Mouse (Mus musculus) heart, postnatal 0 days (tissue): ENCODE data around the gene Calb2. TPM values are rescaled to one million over a fixed set of nuclear protein-coding genes. Genes with fewer than 3 reads are reported as not detected.

ENCODE experiments used
- ATAC-seq: fragments of 200-750 bp; cut with Nextera tagmentation; 2 replicates; pipeline ENCODE4 v1.8.0; 2017; ENCODE audit warnings: low read depth, moderate number of reproducible peaks, moderate library complexity; ENCODE audit not compliant: insufficient read depth
- DNase-seq: peaks from one replicate; pipeline ENCODE4 v3.0.0-alpha.2; 2016; ENCODE audit warnings: low spot score
- H3K27ac ChIP-seq: fragments of 300-500 bp; sonication (generic); 2 replicates; pipeline ENCODE4 v1.5.1; 2014; ENCODE audit warnings: low read depth, mild to moderate bottlenecking
- H3K27me3 ChIP-seq: fragments of 300-500 bp; sonication (generic); 2 replicates; pipeline ENCODE4 v1.6.1; 2014; ENCODE audit warnings: low read length, mixed read lengths; ENCODE audit not compliant: control insufficient read depth, insufficient read depth
- H3K36me3 ChIP-seq: fragments of 300-500 bp; sonication (generic); replicated peaks from 2 replicates; pipeline ENCODE4 v1.6.1; 2014; ENCODE audit warnings: low read length, mixed read lengths; ENCODE audit not compliant: control insufficient read depth, insufficient read depth
- H3K4me1 ChIP-seq: fragments of 300-500 bp; sonication (generic); 2 replicates; pipeline ENCODE4 v1.6.1; 2014; ENCODE audit warnings: antibody characterized with exemption; ENCODE audit not compliant: control insufficient read depth, insufficient read depth
- H3K4me2 ChIP-seq: fragments of 300-500 bp; sonication (generic); 2 replicates; pipeline ENCODE4 v1.6.1; 2014; ENCODE audit warnings: low read depth, mild to moderate bottlenecking, low read length, moderate library complexity
- H3K4me3 ChIP-seq: fragments of 300-500 bp; sonication (generic); 2 replicates; pipeline ENCODE4 v1.5.1; 2014; ENCODE audit warnings: low read depth, low read length
- H3K9ac ChIP-seq: fragments of 300-500 bp; sonication (generic); replicated peaks from 2 replicates; pipeline ENCODE4 v1.6.1; 2014; ENCODE audit warnings: low read depth, low read length, mixed read lengths
- H3K9me3 ChIP-seq: fragments of 300-500 bp; sonication (generic); replicated peaks from 2 replicates; pipeline ENCODE4 v1.6.1; 2016; ENCODE audit warnings: low read length; ENCODE audit not compliant: control insufficient read depth
- CTCF ChIP-seq: IDR thresholded peaks from 2 replicates; pipeline ENCODE4 v1.5.1; 2016; ENCODE audit warnings: antibody characterized with exemption, control low read depth, low read depth
- EP300 ChIP-seq: IDR thresholded peaks from 2 replicates; pipeline ENCODE4 v1.6.1; 2016; ENCODE audit warnings: antibody characterized with exemption, low read depth
- WGBS: fragments of 180-500 bp; shearing (Covaris S2); extraction: QIAGEN DNeasy Blood & Tissue Kit; methylation state at CpG from one replicate; pipeline ENCODE4 v1.1.7; 2014; 5-methylcytosine and 5-hydroxymethylcytosine counted together
- polyA plus RNA-seq: library from polyadenylated mRNA; unstranded; fragments of >200 nt; fragmentation: Nextera tagmentation; extraction: Ambion mirVana; gene quantifications from 2 replicates; pipeline ENCODE4 v1.2.1, GENCODE M21; 2015
- total RNA-seq: library from RNA; depleted of rRNA; stranded (reverse); fragments of >200 nt; gene quantifications from 2 replicates; pipeline ENCODE4 v1.2.3, GENCODE M21; 2014; ENCODE audit warnings: low replicate concordance

The Calb2 gene
- total and polyA plus RNA-seq, 2 experiments from 2014 or later: 0.11 TPM; not detected in 1

- ATAC-seq: peak; percentile 33; the same call in 1 of the 2 replicates
- TF ChIP-seq CTCF: peak; percentile 79
- TF ChIP-seq EP300: no peak
- Histone ChIP-seq H3K36me3 (no peaks in the 10 kb centered on the region), H3K9ac (no peak overlapping the region), H3K4me3 (no peak overlapping the region), H3K4me2 (no peak overlapping the region), H3K9me3 (no peaks in the 10 kb centered on the region), H3K27ac (no peak overlapping the region), H3K4me1 (no peaks in the 10 kb centered on the region), H3K27me3 (no peaks in the 10 kb centered on the region)
- peak; percentile 57 for DNase-seq
- 0% methylated on average over 4 of the region's 4 CpGs for WGBS
Measured at GRCm38 (mm10) chr8:110145538-110145937, 22.5 kb downstream of the Calb2 start.

- Histone ChIP-seq H3K4me1 (no peaks in the 10 kb centered on the region), H3K27ac (no peak overlapping the region), H3K27me3 (no peaks in the 10 kb centered on the region), H3K36me3 (no peaks in the 10 kb centered on the region), H3K4me3 (no peak overlapping the region), H3K9me3 (no peaks in the 10 kb centered on the region), H3K9ac (no peak overlapping the region), H3K4me2 (no peak overlapping the region)
- TF ChIP-seq EP300: no peak
- TF ChIP-seq CTCF: no peak
- DNase-seq: no peak
- 50% methylated on average over 4 of the region's 4 CpGs for WGBS
- ATAC-seq: no peak
Measured at GRCm38 (mm10) chr8:110140770-110141169, 27.2 kb downstream of the Calb2 start.

DNA sequence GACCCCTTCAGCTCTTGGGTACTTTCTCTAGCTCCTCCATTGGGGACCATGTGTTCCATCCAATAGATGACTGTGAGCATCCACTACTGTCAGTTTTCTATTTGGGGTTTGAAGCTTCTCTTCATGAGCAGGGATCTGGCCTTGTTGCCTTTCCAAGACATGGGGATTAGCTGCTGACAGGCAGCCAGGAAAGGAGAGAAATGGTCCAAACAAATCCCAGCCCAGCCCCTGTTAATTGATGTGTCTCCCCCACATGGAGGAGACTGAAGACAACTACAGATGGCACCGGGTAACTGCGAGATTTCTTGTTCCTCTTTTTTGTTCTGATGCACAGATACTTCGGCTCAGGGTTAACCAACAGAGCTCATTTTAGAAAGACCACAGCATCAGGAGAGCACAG, 27.9 kb downstream of the Calb2 start:
- H3K27me3 ChIP-seq: no peaks in the 10 kb centered on the region
- DNase-seq (no peak), ATAC-seq (no peak)
- no peak overlapping the region for H3K4me3 ChIP-seq
- H3K36me3 ChIP-seq: no peaks in the 10 kb centered on the region
- no peaks in the 10 kb centered on the region for H3K4me1 ChIP-seq
- WGBS: 55% methylated on average over 3 of the region's 3 CpGs
- no peak for TF ChIP-seq CTCF
- no peak for TF ChIP-seq EP300
- H3K9me3 ChIP-seq: no peaks in the 10 kb centered on the region
- H3K27ac ChIP-seq: no peak overlapping the region
- no peak overlapping the region for H3K4me2 ChIP-seq
- H3K9ac ChIP-seq: no peak overlapping the region

GRCm38 (mm10) chr8:110135515-110135914, 32.5 kb downstream of the Calb2 start:
- Histone ChIP-seq H3K9ac (no peak overlapping the region), H3K4me1 (no peaks in the 10 kb centered on the region), H3K27me3 (no peaks in the 10 kb centered on the region), H3K4me3 (no peak overlapping the region), H3K9me3 (no peaks in the 10 kb centered on the region), H3K36me3 (no peaks in the 10 kb centered on the region), H3K27ac (no peak overlapping the region), H3K4me2 (no peak overlapping the region)
- ATAC-seq (no peak), DNase-seq (no peak)
- 76% methylated on average over 7 of the region's 7 CpGs for WGBS
- TF ChIP-seq EP300: no peak
- no peak for TF ChIP-seq CTCF

DNA sequence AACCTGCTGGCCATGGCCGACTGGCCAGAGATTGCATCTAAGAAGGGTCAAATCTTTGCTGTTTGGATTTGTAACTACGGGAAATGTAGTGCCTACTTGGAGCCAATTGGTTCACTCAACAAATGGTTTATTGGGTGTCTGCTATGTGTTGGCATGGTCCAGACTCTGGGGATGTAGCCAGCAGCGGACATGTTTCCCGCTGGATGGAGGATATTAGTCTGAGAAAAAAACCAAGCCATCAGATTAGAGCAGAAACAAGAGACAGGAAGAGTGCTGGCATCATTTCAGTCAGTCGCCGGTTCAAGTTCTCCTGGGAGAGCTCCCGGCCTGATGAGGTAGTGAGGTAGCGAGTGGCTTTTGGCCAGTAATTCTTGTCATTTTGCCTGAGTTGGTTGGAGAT, 33.8 kb downstream of the Calb2 start:
- ATAC-seq (no peak), DNase-seq (no peak)
- Histone ChIP-seq H3K9ac (no peak overlapping the region), H3K4me2 (no peak overlapping the region), H3K27ac (no peak overlapping the region), H3K4me1 (no peaks in the 10 kb centered on the region), H3K4me3 (no peak overlapping the region), H3K36me3 (no peaks in the 10 kb centered on the region), H3K27me3 (no peaks in the 10 kb centered on the region), H3K9me3 (no peaks in the 10 kb centered on the region)
- 82% methylated on average over 8 of the region's 8 CpGs for WGBS
- no peak for TF ChIP-seq EP300
- TF ChIP-seq CTCF: no peak

DNA sequence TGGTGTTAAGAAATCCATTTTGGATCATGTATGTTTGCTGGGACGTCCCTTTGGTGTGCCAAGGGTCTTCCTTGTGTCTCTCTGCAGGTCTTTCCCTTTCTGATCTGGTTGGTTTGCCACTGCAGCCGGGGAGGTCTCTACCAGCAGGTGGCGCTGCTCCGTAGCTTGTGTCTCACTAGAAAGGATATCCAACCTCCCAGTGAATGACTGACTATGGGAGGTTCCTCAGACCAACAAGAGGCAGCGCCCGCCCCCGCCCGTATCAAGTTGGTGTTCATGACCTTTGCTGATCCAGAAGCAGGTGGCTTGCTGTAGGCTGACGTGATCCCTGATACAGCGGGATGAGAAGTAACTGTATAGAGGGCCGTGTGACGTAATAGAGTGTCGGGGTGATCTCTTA, 37.5 kb downstream of the Calb2 start:
- no peaks in the 10 kb centered on the region for H3K27me3 ChIP-seq
- ATAC-seq (no peak; the same call in 1 of the 2 replicates), DNase-seq (peak; percentile 57)
- no peaks in the 10 kb centered on the region for H3K9me3 ChIP-seq
- H3K27ac ChIP-seq: no peak overlapping the region
- no peaks in the 10 kb centered on the region for H3K4me1 ChIP-seq
- TF ChIP-seq CTCF: peak; percentile 81
- no peak for TF ChIP-seq EP300
- no peak overlapping the region for H3K9ac ChIP-seq
- no peak overlapping the region for H3K4me2 ChIP-seq
- no peaks in the 10 kb centered on the region for H3K36me3 ChIP-seq
- WGBS: 19% methylated on average over 13 of the region's 13 CpGs
- no peak overlapping the region for H3K4me3 ChIP-seq
